Mouse (Mus musculus): ENCODE measurements around the gene Ttn. TPM values are rescaled to one million over a fixed set of nuclear protein-coding genes. Genes with fewer than 3 reads are reported as not detected.

Ttn gene
- polyA plus RNA-seq, 1 experiment from 2014 or later, result 3.9 TPM

DNA sequence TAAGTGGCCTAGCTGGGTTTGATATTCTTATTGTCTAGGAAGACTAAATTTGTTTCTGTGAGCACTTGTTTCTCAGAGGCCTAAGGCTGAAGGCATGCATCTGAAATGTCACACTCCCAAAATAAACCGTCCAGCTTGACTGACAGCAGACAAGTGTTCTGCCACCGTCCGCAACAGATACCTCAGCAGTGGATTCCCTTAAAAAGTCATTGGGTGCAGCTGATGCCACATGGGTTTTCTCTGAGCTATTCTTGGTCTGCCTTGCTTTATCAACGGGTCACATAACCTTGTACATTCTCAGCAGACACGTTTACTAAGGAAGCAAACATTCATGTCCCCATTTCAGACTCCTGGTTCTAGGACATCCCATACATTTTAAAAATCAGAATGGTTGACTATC is 630 bp downstream of the Ttn start:
- Histone ChIP-seq H3K27ac (replicated peaks) (no peak overlapping the region), H3K36me3 (no peaks in the 10 kb centered on the region), H3K4me2 (no peak overlapping the region), H3K9me3 (no peaks in the 10 kb centered on the region), H3K4me1 (replicated peaks) (no peaks in the 10 kb centered on the region), H3K27me3 (no peaks in the 10 kb centered on the region), H3K9ac (no peak overlapping the region), H3K4me3 (no peak overlapping the region)
- 88% methylated on average over 5 of the region's 5 CpGs for WGBS
- no peak for ATAC-seq (ENCODE audit: low read depth)

GRCm38 (mm10) chr2:76980146-76980545 is 2.2 kb downstream of the Ttn start:
- H3K27me3 ChIP-seq, result no peaks in the 10 kb centered on the region
- no peak overlapping the region for H3K4me3 ChIP-seq
- H3K36me3 ChIP-seq, result no peaks in the 10 kb centered on the region
- no peaks in the 10 kb centered on the region for H3K4me1 ChIP-seq (replicated peaks)
- 51% methylated on average over 9 of the region's 9 CpGs for WGBS
- no peak overlapping the region for H3K9ac ChIP-seq
- H3K4me2 ChIP-seq, result no peak overlapping the region
- H3K9me3 ChIP-seq, result no peaks in the 10 kb centered on the region
- ATAC-seq (ENCODE audit: low read depth), result no peak
- H3K27ac ChIP-seq (replicated peaks), result no peak overlapping the region

- ATAC-seq (ENCODE audit: low read depth), result no peak
- H3K27ac ChIP-seq (replicated peaks), result no peak overlapping the region
- H3K9me3 ChIP-seq, result no peaks in the 10 kb centered on the region
- H3K36me3 ChIP-seq, result no peaks in the 10 kb centered on the region
- H3K4me3 ChIP-seq, result no peak overlapping the region
- no peak overlapping the region for H3K9ac ChIP-seq
- H3K27me3 ChIP-seq, result no peaks in the 10 kb centered on the region
- WGBS, result 81% methylated on average over 6 of the region's 6 CpGs
- H3K4me2 ChIP-seq, result no peak overlapping the region
- no peaks in the 10 kb centered on the region for H3K4me1 ChIP-seq (replicated peaks)
Observed at GRCm38 (mm10) chr2:76977650-76978049, 4.7 kb downstream of the Ttn start.

DNA sequence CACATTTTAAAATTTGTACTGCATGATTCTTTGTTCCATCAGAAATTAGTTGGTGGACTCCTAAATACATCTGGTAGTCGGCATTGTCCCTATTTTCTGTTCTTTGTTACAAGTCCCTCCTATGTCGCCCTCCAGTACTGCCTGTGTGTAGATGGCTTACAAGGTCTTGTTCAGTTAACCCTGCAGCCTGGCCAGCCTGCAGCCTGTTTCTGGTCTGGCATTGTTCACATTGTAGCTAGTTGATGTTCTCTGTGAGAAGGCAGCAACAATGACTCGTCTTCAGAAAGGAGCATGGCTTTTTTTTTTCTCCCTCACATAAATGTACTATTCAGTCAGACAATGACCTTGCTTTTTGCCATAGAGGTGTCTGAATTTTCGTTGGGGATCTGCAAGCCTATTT is 10.3 kb downstream of the Ttn start:
- Histone ChIP-seq H3K9ac (no peak overlapping the region), H3K4me2 (no peak overlapping the region), H3K27me3 (no peaks in the 10 kb centered on the region; the same call in 1 of the 2 replicates), H3K4me1 (replicated peaks) (no peaks in the 10 kb centered on the region), H3K36me3 (no peaks in the 10 kb centered on the region), H3K4me3 (no peak overlapping the region), H3K9me3 (no peaks in the 10 kb centered on the region), H3K27ac (replicated peaks) (no peak overlapping the region)
- no peak for ATAC-seq (ENCODE audit: low read depth)
- 50% methylated on average over 4 of the region's 4 CpGs for WGBS

DNA sequence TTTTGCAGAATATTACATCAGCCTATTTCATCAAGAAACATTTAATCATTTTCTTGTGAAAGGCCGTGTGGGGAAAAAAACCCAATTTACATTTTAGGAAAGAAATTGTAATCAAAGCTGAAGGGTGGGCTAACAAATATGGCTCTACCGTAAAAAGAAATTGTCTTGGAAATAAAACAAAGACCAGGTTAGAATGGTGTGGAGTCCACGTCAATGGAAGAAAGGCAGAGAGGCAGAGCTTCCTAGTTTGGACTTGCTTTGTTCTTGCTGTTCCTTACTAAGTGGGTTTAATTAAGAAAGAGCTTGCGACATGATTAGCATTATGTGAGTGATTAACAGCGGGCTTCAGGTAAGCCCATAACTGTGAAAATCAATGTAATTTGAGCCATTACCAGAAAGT is 11.3 kb downstream of the Ttn start:
- Histone ChIP-seq H3K4me3 (no peak overlapping the region), H3K4me1 (replicated peaks) (no peaks in the 10 kb centered on the region), H3K9ac (no peak overlapping the region), H3K27me3 (no peaks in the 10 kb centered on the region; the same call in 1 of the 2 replicates), H3K4me2 (no peak overlapping the region), H3K9me3 (no peaks in the 10 kb centered on the region), H3K36me3 (no peaks in the 10 kb centered on the region), H3K27ac (replicated peaks) (no peak overlapping the region)
- WGBS, result 61% methylated on average over 5 of the region's 5 CpGs
- peak; percentile 51; the same call in 1 of the 2 replicates for ATAC-seq (ENCODE audit: low read depth)

- H3K9me3 ChIP-seq, result no peaks in the 10 kb centered on the region
- no peak overlapping the region for H3K27ac ChIP-seq (replicated peaks)
- H3K4me1 ChIP-seq (replicated peaks), result no peaks in the 10 kb centered on the region
- ATAC-seq (ENCODE audit: low read depth), result peak; percentile 60
- WGBS, result 22% methylated on average over 4 of the region's 4 CpGs
- no peaks in the 10 kb centered on the region for H3K36me3 ChIP-seq
- no peak overlapping the region for H3K4me3 ChIP-seq
- no peak overlapping the region for H3K9ac ChIP-seq
- H3K27me3 ChIP-seq, result no peaks in the 10 kb centered on the region; the same call in 1 of the 2 replicates
- no peak overlapping the region for H3K4me2 ChIP-seq
Observed at GRCm38 (mm10) chr2:76970669-76971068, 11.7 kb downstream of the Ttn start.

DNA sequence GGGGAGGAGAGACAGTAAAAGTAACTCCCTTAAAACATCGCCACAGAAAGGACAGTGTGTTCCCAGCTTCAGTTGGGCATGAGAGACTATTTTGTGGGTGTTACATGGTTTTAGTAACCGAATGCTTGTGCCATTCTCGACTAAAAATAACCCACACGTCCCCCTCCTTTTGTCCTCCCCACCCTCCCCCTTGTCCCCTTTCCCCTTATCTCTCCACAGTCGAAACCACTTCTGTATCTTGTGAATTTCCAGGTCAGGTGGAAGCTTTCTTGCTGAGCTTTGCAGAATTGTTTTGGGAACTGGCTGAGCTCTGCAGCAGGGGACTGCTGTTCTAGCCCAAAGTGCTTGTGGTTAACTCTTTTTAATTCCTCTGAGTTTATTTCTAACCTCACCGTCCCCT is 12.1 kb downstream of the Ttn start:
- ATAC-seq (ENCODE audit: low read depth), result no peak
- 72% methylated on average over 6 of the region's 6 CpGs for WGBS

DNA sequence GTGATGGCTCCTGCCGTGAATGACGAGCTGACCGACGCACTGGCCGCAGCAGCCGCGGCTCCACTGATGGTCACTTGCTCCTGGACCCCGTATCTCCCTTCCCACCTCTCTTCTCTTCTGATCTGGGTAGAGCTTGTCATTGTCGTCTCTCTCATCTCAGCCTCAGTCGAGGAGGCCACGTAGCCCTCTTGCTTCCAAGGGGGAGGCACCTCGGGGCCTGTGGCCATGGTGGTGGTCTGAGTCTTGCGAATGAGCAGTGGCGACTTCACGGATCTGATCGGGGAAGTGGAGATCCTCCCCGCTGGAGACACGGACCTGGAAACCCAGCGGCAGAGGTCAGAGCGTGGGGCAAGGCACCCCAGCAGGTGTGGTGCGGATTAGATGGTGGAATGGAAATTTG is 12.7 kb downstream of the Ttn start:
- ATAC-seq (ENCODE audit: low read depth), result no peak
- H3K9ac ChIP-seq, result no peak overlapping the region
- no peaks in the 10 kb centered on the region for H3K9me3 ChIP-seq
- WGBS, result 87% methylated on average over 21 of the region's 21 CpGs
- H3K4me2 ChIP-seq, result no peak overlapping the region
- H3K4me1 ChIP-seq (replicated peaks), result no peaks in the 10 kb centered on the region
- H3K4me3 ChIP-seq, result no peak overlapping the region
- H3K36me3 ChIP-seq, result no peaks in the 10 kb centered on the region
- no peak overlapping the region for H3K27ac ChIP-seq (replicated peaks)
- H3K27me3 ChIP-seq, result no peaks in the 10 kb centered on the region; the same call in 1 of the 2 replicates

More for the DNA sequence above, 12.1 kb downstream of the Ttn start:
- Histone ChIP-seq H3K4me2 (no peak overlapping the region), H3K27ac (replicated peaks) (no peak overlapping the region), H3K4me3 (no peak overlapping the region), H3K36me3 (no peaks in the 10 kb centered on the region), H3K27me3 (no peaks in the 10 kb centered on the region; the same call in 1 of the 2 replicates), H3K9me3 (no peaks in the 10 kb centered on the region), H3K9ac (no peak overlapping the region), H3K4me1 (replicated peaks) (no peaks in the 10 kb centered on the region)

- no peak overlapping the region for H3K27ac ChIP-seq (replicated peaks)
- H3K4me1 ChIP-seq (replicated peaks), result no peaks in the 10 kb centered on the region
- no peak overlapping the region for H3K9ac ChIP-seq
- 33% methylated on average over 8 of the region's 8 CpGs for WGBS
- no peaks in the 10 kb centered on the region for H3K9me3 ChIP-seq
- no peak overlapping the region for H3K4me2 ChIP-seq
- ATAC-seq (ENCODE audit: low read depth), result peak; percentile 71; the same call in 1 of the 2 replicates
- no peaks in the 10 kb centered on the region for H3K36me3 ChIP-seq
- H3K4me3 ChIP-seq, result no peak overlapping the region
- no peaks in the 10 kb centered on the region; the same call in 1 of the 2 replicates for H3K27me3 ChIP-seq
Observed at GRCm38 (mm10) chr2:76968919-76969318, 13.4 kb downstream of the Ttn start.

DNA sequence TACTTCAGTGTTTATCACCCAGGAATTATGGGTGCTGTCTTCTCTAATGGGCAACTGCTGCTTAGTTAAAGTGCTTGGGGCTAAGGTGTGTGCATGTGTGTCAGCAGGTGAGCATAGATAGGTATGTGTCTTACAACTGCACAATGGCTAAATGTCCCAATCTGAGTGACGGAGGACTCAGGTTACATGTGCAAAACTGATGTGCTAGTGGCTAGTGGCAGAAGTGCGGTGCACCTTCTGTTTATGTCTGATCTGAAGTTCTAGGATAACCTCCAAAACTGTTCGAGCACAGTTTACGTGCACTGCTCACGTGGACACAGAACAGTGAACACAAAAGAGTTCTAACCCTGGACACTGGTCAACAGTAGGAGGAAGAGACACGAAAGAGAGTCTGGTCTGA is 15.8 kb downstream of the Ttn start:
- no peaks in the 10 kb centered on the region for H3K9me3 ChIP-seq

DNA sequence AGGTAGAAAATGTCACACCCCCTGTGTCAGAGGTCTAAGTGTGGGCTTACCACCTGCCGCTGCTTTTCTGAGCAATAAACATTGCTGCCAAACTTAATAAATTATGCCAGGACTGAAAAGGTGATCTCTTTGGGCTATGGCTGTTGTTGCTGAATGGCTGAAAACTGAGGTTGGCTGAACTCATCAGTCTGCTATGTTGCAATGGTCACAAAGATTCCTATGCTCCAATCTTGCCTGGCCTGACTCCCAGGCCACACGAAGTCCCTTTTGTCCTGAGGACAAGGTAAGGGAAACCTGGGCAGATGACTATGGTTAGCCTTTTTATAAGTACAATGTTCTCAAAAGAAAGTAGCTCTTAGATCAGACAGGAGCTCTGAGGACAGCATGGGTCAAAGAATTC is 16.3 kb downstream of the Ttn start:
- H3K9ac ChIP-seq, result no peak overlapping the region

More for the DNA sequence above, 15.8 kb downstream of the Ttn start:
- 92% methylated on average over 6 of the region's 6 CpGs for WGBS
- no peaks in the 10 kb centered on the region for H3K36me3 ChIP-seq
- no peaks in the 10 kb centered on the region; the same call in 1 of the 2 replicates for H3K27me3 ChIP-seq
- H3K4me1 ChIP-seq (replicated peaks), result no peaks in the 10 kb centered on the region
- no peak overlapping the region for H3K27ac ChIP-seq (replicated peaks)
- H3K9ac ChIP-seq, result no peak overlapping the region
- H3K4me2 ChIP-seq, result no peak overlapping the region
- no peak for ATAC-seq (ENCODE audit: low read depth)
- no peak overlapping the region for H3K4me3 ChIP-seq

GRCm38 (mm10) chr2:76965542-76965941 is 16.8 kb downstream of the Ttn start:
- no peaks in the 10 kb centered on the region for H3K9me3 ChIP-seq
- H3K9ac ChIP-seq, result no peak overlapping the region
- WGBS, result 87% methylated on average over 7 of the region's 7 CpGs
- H3K4me3 ChIP-seq, result no peak overlapping the region
- H3K4me1 ChIP-seq (replicated peaks), result no peaks in the 10 kb centered on the region
- H3K36me3 ChIP-seq, result no peaks in the 10 kb centered on the region
- H3K27me3 ChIP-seq, result no peaks in the 10 kb centered on the region; the same call in 1 of the 2 replicates
- ATAC-seq (ENCODE audit: low read depth), result no peak
- no peak overlapping the region for H3K4me2 ChIP-seq
- H3K27ac ChIP-seq (replicated peaks), result no peak overlapping the region

More for the DNA sequence above, 16.3 kb downstream of the Ttn start:
- H3K27ac ChIP-seq (replicated peaks), result no peak overlapping the region
- H3K4me2 ChIP-seq, result no peak overlapping the region
- no peak overlapping the region for H3K4me3 ChIP-seq
- H3K9me3 ChIP-seq, result no peaks in the 10 kb centered on the region
- H3K36me3 ChIP-seq, result no peaks in the 10 kb centered on the region
- WGBS, result 83% methylated on average over 2 of the region's 2 CpGs
- ATAC-seq (ENCODE audit: low read depth), result no peak
- no peaks in the 10 kb centered on the region for H3K4me1 ChIP-seq (replicated peaks)
- H3K27me3 ChIP-seq, result no peaks in the 10 kb centered on the region; the same call in 1 of the 2 replicates

DNA sequence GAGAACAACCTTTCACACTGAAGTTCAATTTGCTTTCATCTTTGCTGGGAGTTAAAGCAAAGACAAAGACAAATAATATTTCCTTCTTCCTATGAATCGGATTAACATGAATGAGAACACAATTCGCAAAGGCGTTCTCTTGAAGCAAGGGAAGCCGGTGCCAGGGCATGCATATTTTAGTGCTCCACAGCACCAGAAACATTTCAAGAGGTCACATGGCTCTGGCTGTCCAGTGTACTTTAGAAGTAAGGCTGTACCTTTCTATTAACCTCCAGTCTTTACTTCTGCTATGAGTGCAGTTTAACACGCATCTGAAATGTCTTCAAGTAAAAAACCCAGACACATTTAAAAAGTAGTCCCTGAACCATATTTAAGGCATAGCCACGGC is 20.3 kb downstream of the Ttn start:
- Histone ChIP-seq H3K36me3 (no peaks in the 10 kb centered on the region), H3K27me3 (no peaks in the 10 kb centered on the region), H3K4me3 (no peak overlapping the region), H3K4me2 (no peak overlapping the region), H3K27ac (replicated peaks) (no peak overlapping the region), H3K9me3 (no peaks in the 10 kb centered on the region), H3K9ac (no peak overlapping the region), H3K4me1 (replicated peaks) (no peaks in the 10 kb centered on the region)
- WGBS, result 87% methylated on average over 6 of the region's 6 CpGs
- no peak for ATAC-seq (ENCODE audit: low read depth)

Measured in neural tube, embryonic 13.5 days (tissue).